Mouse (Mus musculus): Measurements from ENCODE around the gene Eml3.
"Not testable (repeated sequence)": the region's sequence is repeated elsewhere in the genome, so short reads cannot be mapped to it uniquely, and the experiment has no call there.

Gene Eml3

GRCm38 (mm10) chr19:8952241-8952640 lies 22.9 kb downstream of the Eml3 start:
- DNase-seq (ENCODE audit: low spot score in 2 of 2) = no peak

- DNase-seq (ENCODE audit: low spot score in 2 of 2) = peak; percentile 89 to 93
These were observed 24.0 kb downstream of the Eml3 start, which contains the start of gene Tut1 for GRCm38 (mm10) chr19:8953135-8954039. Gene Tut1 (plus strand): TSS chr19:8953847.

- no peak for DNase-seq (ENCODE audit: low spot score in 2 of 2)
These were observed 24.8 kb downstream of the Eml3 start for GRCm38 (mm10) chr19:8954171-8954570.

- DNase-seq (ENCODE audit: low spot score in 2 of 2) = no peak
These were observed 32.9 kb downstream of the Eml3 start for GRCm38 (mm10) chr19:8962256-8962655.

- no peak for DNase-seq (ENCODE audit: low spot score in 2 of 2)
These were observed 35.7 kb downstream of the Eml3 start for GRCm38 (mm10) chr19:8965075-8965474.

- DNase-seq (ENCODE audit: low spot score in 2 of 2) = no peak
These were observed 36.4 kb downstream of the Eml3 start for GRCm38 (mm10) chr19:8965771-8966170.

- DNase-seq (ENCODE audit: low spot score in 2 of 2) = no peak
These were observed 36.8 kb downstream of the Eml3 start for GRCm38 (mm10) chr19:8966198-8966589.

GRCm38 (mm10) chr19:8966590-8967372 lies 37.4 kb downstream of the Eml3 start, which contains the start of gene Eef1g:
Gene Eef1g (plus strand): TSS chr19:8967041.
- DNase-seq (ENCODE audit: low spot score in 2 of 2) = peak; percentile 98 to 99

- no peak for DNase-seq (ENCODE audit: low spot score in 2 of 2)
These were observed 38.0 kb downstream of the Eml3 start for GRCm38 (mm10) chr19:8967373-8967743.

- DNase-seq (ENCODE audit: low spot score in 2 of 2) = no peak
These were observed 38.5 kb downstream of the Eml3 start for GRCm38 (mm10) chr19:8967893-8968292.

GRCm38 (mm10) chr19:8972491-8972890 lies 43.1 kb downstream of the Eml3 start:
- not testable (repeated sequence) for DNase-seq (ENCODE audit: low spot score in 2 of 2)

- DNase-seq (ENCODE audit: low spot score in 2 of 2) = no peak
These were observed 45.3 kb downstream of the Eml3 start for GRCm38 (mm10) chr19:8974638-8975037.

GRCm38 (mm10) chr19:8975491-8975890 lies 46.1 kb downstream of the Eml3 start:
- DNase-seq (ENCODE audit: low spot score in 2 of 2) = no peak

GRCm38 (mm10) chr19:8976535-8976934 lies 47.2 kb downstream of the Eml3 start:
- DNase-seq (ENCODE audit: low spot score in 2 of 2) = peak; percentile 47 to 61

- peak; percentile 69 to 73 for DNase-seq (ENCODE audit: low spot score in 2 of 2)
These were observed 51.4 kb downstream of the Eml3 start for GRCm38 (mm10) chr19:8980771-8981170.

GRCm38 (mm10) chr19:8981450-8982168 lies 52.3 kb downstream of the Eml3 start:
- peak; percentile 41 to 42 for DNase-seq (ENCODE audit: low spot score in 2 of 2)

GRCm38 (mm10) chr19:8982303-8983149 lies 53.2 kb downstream of the Eml3 start:
- no peak for DNase-seq (ENCODE audit: low spot score in 2 of 2)

- peak; percentile 58 to 67 for DNase-seq (ENCODE audit: low spot score in 2 of 2)
These were observed 53.8 kb downstream of the Eml3 start for GRCm38 (mm10) chr19:8983150-8983650.

GRCm38 (mm10) chr19:8984255-8984868 lies 55.0 kb downstream of the Eml3 start:
- peak; percentile 92 to 94 for DNase-seq (ENCODE audit: low spot score in 2 of 2)

- no peak for DNase-seq (ENCODE audit: low spot score in 2 of 2)
These were observed 56.5 kb downstream of the Eml3 start for GRCm38 (mm10) chr19:8985891-8986290.
